Mouse (Mus musculus): ENCODE data around the gene Lrg1.

GRCm38 (mm10) chr17:56107736-56108135, 14.1 kb downstream of the Lrg1 start:
- TF ChIP-seq POLR2A (IDR thresholded peaks at IDR 0.05; ENCODE audit: control insufficient read depth in 1 of 2, insufficient read depth in 1 of 2, low read depth in 1 of 2, low read length in 2 of 2, poor library complexity in 1 of 2): no peak
- no peak for TF ChIP-seq MAX (IDR thresholded peaks at IDR 0.05; ENCODE audit: low read length)
- no peak for TF ChIP-seq EP300 (IDR thresholded peaks at IDR 0.05; ENCODE audit: low read depth in 1 of 2, low read length in 2 of 2)
- no peak for TF ChIP-seq TAL1 (IDR thresholded peaks at IDR 0.05; ENCODE audit: low read length)
- TF ChIP-seq CTCF (IDR thresholded peaks at IDR 0.05 in 2 of 3, conservative IDR thresholded peaks at IDR 0.05 in 1 of 3; ENCODE audit: control insufficient read depth in 1 of 3, insufficient read depth in 1 of 3, low read depth in 2 of 3, low read length in 3 of 3, poor library complexity in 1 of 3, severe bottlenecking in 1 of 3): no peak
- no peak for TF ChIP-seq KAT2A (conservative IDR thresholded peaks at IDR 0.05; ENCODE audit: low read depth, low read length)
- TF ChIP-seq HCFC1 (IDR thresholded peaks at IDR 0.05; ENCODE audit: low read depth, low read length): no peak
